Mouse (Mus musculus) liver, postnatal 0 days (tissue): ENCODE measurements around the gene Timeless. TPM values are rescaled to one million over a fixed set of nuclear protein-coding genes. Genes with fewer than 3 reads are reported as not detected.

ENCODE experiments used
- ATAC-seq: fragments of 200-750 bp; cut with Nextera tagmentation; 2 replicates; pipeline ENCODE4 v1.8.0; 2017; ENCODE audit warnings: mild to moderate bottlenecking, moderate library complexity
- DNase-seq: peaks from one replicate; pipeline ENCODE4 v3.0.0-alpha.2; 2016
- H3K27ac ChIP-seq: fragments of 300-500 bp; sonication (generic); 2 replicates; pipeline ENCODE4 v1.5.1; 2014; ENCODE audit warnings: antibody characterized with exemption, moderate library complexity, mild to moderate bottlenecking, low read depth
- H3K27me3 ChIP-seq: fragments of 300-500 bp; sonication (generic); 2 replicates; pipeline ENCODE4 v1.6.1; 2014; ENCODE audit warnings: low read length, control low read depth, mixed read lengths; ENCODE audit not compliant: insufficient read depth
- H3K36me3 ChIP-seq: fragments of 300-500 bp; sonication (generic); replicated peaks from 2 replicates; pipeline ENCODE4 v1.6.1; 2014; ENCODE audit warnings: mild to moderate bottlenecking, control low read depth, low read length, moderate library complexity, mixed read lengths; ENCODE audit not compliant: insufficient read depth
- H3K4me1 ChIP-seq: fragments of 300-500 bp; sonication (generic); 2 replicates; pipeline ENCODE4 v1.6.1; 2014; ENCODE audit warnings: antibody characterized with exemption, mild to moderate bottlenecking, control low read depth; ENCODE audit not compliant: insufficient read depth
- H3K4me2 ChIP-seq: fragments of 300-500 bp; sonication (generic); 2 replicates; pipeline ENCODE4 v1.6.1; 2014; ENCODE audit warnings: low read depth, mild to moderate bottlenecking, low read length, moderate library complexity, mixed read lengths
- H3K4me3 ChIP-seq: fragments of 300-500 bp; sonication (generic); 2 replicates; pipeline ENCODE4 v1.5.1; 2014; ENCODE audit warnings: low read depth, low read length
- H3K9ac ChIP-seq: fragments of 300-500 bp; sonication (generic); replicated peaks from 2 replicates; pipeline ENCODE4 v1.6.1; 2014; ENCODE audit warnings: mild to moderate bottlenecking, moderate library complexity
- H3K9me3 ChIP-seq: fragments of 300-500 bp; sonication (generic); 2 replicates; pipeline ENCODE4 v1.6.1; 2016; ENCODE audit warnings: mild to moderate bottlenecking, control low read depth, low read length, mixed read lengths
- CTCF ChIP-seq: sonication (generic); IDR thresholded peaks from 2 replicates; pipeline ENCODE4 v1.5.1; 2016; ENCODE audit warnings: antibody characterized with exemption, low read depth
- EP300 ChIP-seq: IDR thresholded peaks from 2 replicates; pipeline ENCODE4 v1.6.1; 2016; ENCODE audit warnings: antibody characterized with exemption, low read depth, mild to moderate bottlenecking
- whole genome bisulfite sequencing: fragments of 180-500 bp; shearing (Covaris S2); extraction: QIAGEN DNeasy Blood & Tissue Kit; methylation state at CpG from one replicate; pipeline ENCODE4 v1.1.7; 2014; ENCODE audit not compliant: insufficient replicate concordance; 5-methylcytosine and 5-hydroxymethylcytosine counted together
- polyA plus RNA-seq: library from polyadenylated mRNA; unstranded; fragments of >200 nt; fragmentation: Nextera tagmentation; extraction: Ambion mirVana; gene quantifications from 2 replicates; pipeline ENCODE4 v1.2.1, GENCODE M21; 2015

Gene Timeless
- polyA plus RNA-seq, 1 experiment from 2014 or later = 18.5 TPM

DNA sequence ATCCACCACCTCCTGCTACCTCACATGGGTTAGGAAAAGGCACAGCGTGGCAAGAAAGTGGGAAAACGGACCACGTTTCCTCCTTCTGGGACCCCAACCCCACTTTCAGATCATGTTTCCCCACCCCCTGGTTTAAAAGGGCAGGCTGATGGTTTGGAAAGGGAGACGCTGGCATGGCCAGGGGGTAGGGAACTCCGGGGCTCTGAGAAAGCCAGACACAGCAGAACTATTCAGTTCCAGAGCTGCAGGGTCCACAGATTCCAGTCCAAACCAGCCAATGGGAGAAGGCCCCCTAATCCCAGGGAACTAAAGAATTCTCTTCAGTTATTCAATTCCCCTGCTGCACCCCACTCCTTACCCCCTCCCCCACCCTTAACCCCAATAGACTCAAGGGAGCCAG is 6.8 kb upstream of the Timeless start:
- Histone ChIP-seq H3K4me2 (no peak overlapping the region), H3K9ac (no peak overlapping the region), H3K27ac (no peak overlapping the region), H3K27me3 (no peaks in the 10 kb centered on the region), H3K9me3 (no peaks in the 10 kb centered on the region), H3K36me3 (no peaks in the 10 kb centered on the region), H3K4me3 (no peak overlapping the region), H3K4me1 (peaks cover 2% of the 10 kb centered on the region; the same call in 1 of the 2 replicates)
- no peak for ATAC-seq
- TF ChIP-seq CTCF (no peak), EP300 (no peak)
- WGBS = 63% methylated on average over 5 of the region's 5 CpGs
- DNase-seq = no peak

- H3K27ac ChIP-seq = no peak within 1 kb of the TSS
- H3K4me1 ChIP-seq = peaks cover 3% of the 10 kb centered on the region
- H3K36me3 ChIP-seq = no peaks in the 10 kb centered on the region
- no peak within 1 kb of the TSS for H3K4me2 ChIP-seq
- ATAC-seq = no peak
- no peak within 1 kb of the TSS for H3K9ac ChIP-seq
- no peak for TF ChIP-seq CTCF
- no peak for TF ChIP-seq EP300
- no peak within 1 kb of the TSS for H3K4me3 ChIP-seq
- H3K27me3 ChIP-seq = no peaks in the 10 kb centered on the region
- H3K9me3 ChIP-seq = no peaks in the 10 kb centered on the region
- DNase-seq = no peak
- 63% methylated on average over 4 of the region's 4 CpGs for WGBS
Measured at GRCm38 (mm10) chr10:128225538-128225937, 6.3 kb upstream of the Timeless start, which contains the start of gene Mip. Mip (plus strand) TSS chr10:128225838.

DNA sequence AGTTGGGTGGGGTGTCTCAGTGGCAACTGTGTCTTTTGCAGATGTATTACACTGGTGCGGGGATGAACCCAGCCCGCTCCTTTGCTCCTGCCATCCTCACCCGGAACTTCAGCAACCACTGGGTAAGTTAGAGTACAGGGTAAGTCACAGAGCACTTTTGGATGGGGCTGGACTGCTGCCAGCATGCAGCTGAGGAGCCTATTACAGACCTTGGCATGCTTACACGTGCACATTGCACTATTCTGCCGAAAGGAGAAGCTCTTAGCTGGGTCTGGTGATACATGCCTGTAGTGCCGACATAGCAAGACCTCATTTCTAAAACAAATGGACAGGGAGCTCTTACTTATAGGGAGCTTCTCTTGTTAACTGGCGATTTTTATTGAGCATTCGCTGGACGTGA is 4.3 kb upstream of the Timeless start:
- no peak for TF ChIP-seq CTCF
- Histone ChIP-seq H3K9me3 (no peaks in the 10 kb centered on the region), H3K4me1 (peaks cover 12% of the 10 kb centered on the region), H3K27ac (no peak overlapping the region), H3K9ac (no peak overlapping the region), H3K4me2 (no peak overlapping the region), H3K27me3 (no peaks in the 10 kb centered on the region), H3K4me3 (no peak overlapping the region), H3K36me3 (no peaks in the 10 kb centered on the region)
- WGBS = 72% methylated on average over 9 of the region's 9 CpGs
- ATAC-seq = no peak
- DNase-seq = no peak

DNA sequence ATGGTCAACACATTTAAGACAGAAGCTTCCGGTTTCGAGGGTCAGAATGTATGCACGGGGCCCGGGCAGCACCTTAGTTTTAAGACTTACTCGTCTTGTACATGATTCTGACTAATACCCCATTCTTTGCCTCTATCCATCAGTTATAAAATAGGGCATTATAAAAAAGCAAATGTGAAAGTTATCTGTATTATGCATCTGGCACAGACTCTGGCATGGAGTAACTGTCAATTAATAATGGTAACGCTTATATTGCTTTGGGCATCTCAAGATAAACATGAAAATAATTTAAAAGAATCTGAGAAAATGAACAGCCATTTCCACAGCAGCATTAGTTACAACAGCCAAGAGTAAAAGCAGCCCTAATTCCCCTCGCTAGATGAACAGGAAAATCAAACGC is 3.9 kb upstream of the Timeless start:
- Histone ChIP-seq H3K4me1 (peaks cover 12% of the 10 kb centered on the region), H3K4me3 (no peak overlapping the region), H3K4me2 (no peak overlapping the region), H3K9ac (no peak overlapping the region), H3K36me3 (no peaks in the 10 kb centered on the region), H3K27ac (no peak overlapping the region), H3K9me3 (no peaks in the 10 kb centered on the region), H3K27me3 (no peaks in the 10 kb centered on the region)
- DNase-seq (no peak), ATAC-seq (no peak)
- WGBS = 83% methylated on average over 8 of the region's 8 CpGs
- TF ChIP-seq CTCF (no peak), EP300 (peak; percentile 71)

GRCm38 (mm10) chr10:128230582-128230981 is 1.3 kb upstream of the Timeless start:
- Histone ChIP-seq H3K4me2 (peak overlapping the region; percentile 84), H3K27ac (peak overlapping the region; percentile 93), H3K9ac (peak overlapping the region; percentile 83; the same call in 1 of the 2 replicates), H3K4me3 (peak overlapping the region; percentile 70; the same call in 1 of the 2 replicates), H3K9me3 (no peaks in the 10 kb centered on the region), H3K36me3 (no peaks in the 10 kb centered on the region), H3K27me3 (no peaks in the 10 kb centered on the region), H3K4me1 (peaks cover 12% of the 10 kb centered on the region)
- TF ChIP-seq EP300 (no peak), CTCF (no peak)
- WGBS = 51% methylated on average over 12 of the region's 12 CpGs
- no peak for ATAC-seq
- DNase-seq = no peak

DNA sequence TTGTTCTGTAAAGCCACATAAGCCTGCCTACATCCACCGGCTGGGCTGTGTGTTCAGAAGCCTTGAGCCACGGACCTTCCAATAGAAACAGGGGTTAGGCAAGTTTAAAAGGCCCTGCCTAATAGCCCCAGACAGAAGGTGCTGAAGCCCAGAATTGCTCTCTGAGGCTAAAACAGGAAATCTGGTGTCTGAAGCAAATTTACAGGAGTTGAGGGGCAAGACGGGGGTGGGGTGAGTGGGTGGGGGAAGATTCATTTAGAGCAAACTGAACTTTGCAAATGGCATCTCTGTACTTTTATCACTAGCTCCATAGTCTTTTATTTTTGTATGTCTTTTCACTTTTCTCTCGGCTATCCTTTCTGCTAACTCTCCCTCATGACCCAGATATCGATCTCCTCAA is 719 bp upstream of the Timeless start:
- peak overlapping the region; percentile 93 for H3K27ac ChIP-seq

More for the DNA sequence above, 719 bp upstream of the Timeless start:
- no peaks in the 10 kb centered on the region for H3K36me3 ChIP-seq
- H3K4me3 ChIP-seq = peak overlapping the region; percentile 70
- peak overlapping the region; percentile 84 for H3K4me2 ChIP-seq
- H3K9me3 ChIP-seq = no peaks in the 10 kb centered on the region
- no peaks in the 10 kb centered on the region for H3K27me3 ChIP-seq
- WGBS = 5% methylated on average over 5 of the region's 5 CpGs
- no peak for ATAC-seq
- DNase-seq = no peak
- H3K9ac ChIP-seq = peak overlapping the region; percentile 83
- no peak for TF ChIP-seq EP300
- TF ChIP-seq CTCF = no peak
- peaks cover 12% of the 10 kb centered on the region for H3K4me1 ChIP-seq
